Mouse (Mus musculus): ENCODE data around the gene Awat2. TPM values are rescaled to one million over a fixed set of nuclear protein-coding genes. Genes with fewer than 3 reads are reported as not detected.

Gene Awat2
- polyA plus RNA-seq, 1 experiment from 2014 or later, result 0.17 TPM

DNA sequence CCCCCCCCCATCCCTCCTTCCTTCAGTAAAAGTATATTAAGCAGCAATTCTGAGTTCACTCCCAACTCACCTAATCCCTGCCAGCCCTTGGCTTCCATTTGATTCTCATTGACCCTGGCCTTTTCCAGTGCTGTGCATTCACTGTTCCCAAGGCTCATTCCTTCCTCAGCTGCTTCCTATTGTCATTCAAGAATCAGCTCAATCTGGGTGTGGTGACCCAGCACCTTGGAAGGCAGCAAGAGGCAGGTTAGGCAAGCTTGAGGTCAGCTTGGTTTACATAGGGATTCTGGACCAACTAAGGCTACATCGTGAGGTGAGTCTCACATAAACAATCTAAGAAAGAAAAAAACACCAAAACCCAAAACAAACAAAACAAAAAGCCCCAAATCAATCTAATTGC, 33.3 kb downstream of the Awat2 start:
- Histone ChIP-seq H3K27me3 (ENCODE audit: control insufficient read depth, insufficient read depth, low read length) (no peaks in the 10 kb centered on the region), H3K9ac (ENCODE audit: low read length) (no peak overlapping the region), H3K4me2 (ENCODE audit: low read depth, low read length) (no peak overlapping the region), H3K36me3 (ENCODE audit: control insufficient read depth, insufficient read depth) (no peaks in the 10 kb centered on the region), H3K4me3 (ENCODE audit: low read length) (no peak overlapping the region), H3K9me3 (replicated peaks; ENCODE audit: control insufficient read depth, low read length) (no peaks in the 10 kb centered on the region), H3K27ac (ENCODE audit: low read length) (no peak overlapping the region), H3K4me1 (ENCODE audit: control insufficient read depth, insufficient read depth, low read length) (no peaks in the 10 kb centered on the region)
- 62% methylated on average over 1 of the region's 1 CpGs for WGBS
- no peak for ATAC-seq (replicated peaks; ENCODE audit: extremely low read depth, insufficient read depth, low FRiP score)

DNA sequence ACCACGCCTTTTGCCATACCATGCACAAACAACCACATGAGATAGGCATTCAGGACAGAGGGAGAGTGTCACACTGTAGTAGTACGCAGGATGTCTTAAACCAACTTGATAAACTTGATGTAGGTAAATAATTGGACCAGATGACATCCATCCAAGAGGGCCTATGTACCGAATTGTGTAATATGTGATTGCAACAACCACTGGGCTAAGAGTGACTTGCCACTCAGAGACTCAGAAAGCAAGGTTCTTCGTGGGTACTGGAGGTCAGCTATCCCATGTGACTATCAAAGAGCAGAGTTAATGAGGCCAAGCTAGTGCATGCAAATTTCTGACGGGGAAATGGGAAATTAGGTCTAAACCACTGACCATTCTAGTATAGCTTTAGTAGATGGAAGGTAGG, 40.9 kb downstream of the Awat2 start:
- Histone ChIP-seq H3K27me3 (ENCODE audit: control insufficient read depth, insufficient read depth, low read length) (0 out of 2 replicates have a peak, but pooled peaks cover 3% of the 10 kb centered on the region), H3K9me3 (replicated peaks; ENCODE audit: control insufficient read depth, low read length) (no peaks in the 10 kb centered on the region), H3K4me3 (ENCODE audit: low read length) (no peak overlapping the region), H3K36me3 (ENCODE audit: control insufficient read depth, insufficient read depth) (no peaks in the 10 kb centered on the region), H3K9ac (ENCODE audit: low read length) (no peak overlapping the region), H3K4me2 (ENCODE audit: low read depth, low read length) (no peak overlapping the region), H3K4me1 (ENCODE audit: control insufficient read depth, insufficient read depth, low read length) (no peaks in the 10 kb centered on the region), H3K27ac (ENCODE audit: low read length) (no peak overlapping the region)
- WGBS, result 81% methylated on average over 5 of the region's 5 CpGs
- ATAC-seq (replicated peaks; ENCODE audit: extremely low read depth, insufficient read depth, low FRiP score), result no peak

DNA sequence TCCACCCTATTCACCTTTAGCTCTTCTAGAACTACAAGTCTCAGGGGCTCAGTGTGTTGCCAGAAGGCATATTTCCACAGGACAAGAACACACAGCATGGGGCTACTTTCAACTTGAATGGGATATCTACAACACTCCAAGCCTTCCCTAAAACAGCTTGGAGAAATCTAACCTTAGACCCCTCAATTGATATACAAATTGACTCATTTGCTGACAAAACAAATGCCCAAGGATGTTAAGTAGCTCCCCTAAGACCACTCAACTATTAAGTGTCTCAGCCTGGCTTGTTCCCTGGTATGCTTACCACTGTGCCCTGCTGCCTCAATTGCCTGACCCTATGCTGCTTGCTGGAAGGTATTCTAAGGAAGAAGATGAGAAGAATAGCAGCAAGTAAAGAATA, 41.6 kb downstream of the Awat2 start:
- ATAC-seq (replicated peaks; ENCODE audit: extremely low read depth, insufficient read depth, low FRiP score), result no peak
- H3K4me3 ChIP-seq (ENCODE audit: low read length), result no peak overlapping the region
- H3K36me3 ChIP-seq (ENCODE audit: control insufficient read depth, insufficient read depth), result no peaks in the 10 kb centered on the region
- H3K27ac ChIP-seq (ENCODE audit: low read length), result no peak overlapping the region
- no peak overlapping the region for H3K9ac ChIP-seq (ENCODE audit: low read length)
- H3K4me2 ChIP-seq (ENCODE audit: low read depth, low read length), result no peak overlapping the region
- H3K9me3 ChIP-seq (replicated peaks; ENCODE audit: control insufficient read depth, low read length), result no peaks in the 10 kb centered on the region
- 0 out of 2 replicates have a peak, but pooled peaks cover 3% of the 10 kb centered on the region for H3K27me3 ChIP-seq (ENCODE audit: control insufficient read depth, insufficient read depth, low read length)
- no peaks in the 10 kb centered on the region for H3K4me1 ChIP-seq (ENCODE audit: control insufficient read depth, insufficient read depth, low read length)

DNA sequence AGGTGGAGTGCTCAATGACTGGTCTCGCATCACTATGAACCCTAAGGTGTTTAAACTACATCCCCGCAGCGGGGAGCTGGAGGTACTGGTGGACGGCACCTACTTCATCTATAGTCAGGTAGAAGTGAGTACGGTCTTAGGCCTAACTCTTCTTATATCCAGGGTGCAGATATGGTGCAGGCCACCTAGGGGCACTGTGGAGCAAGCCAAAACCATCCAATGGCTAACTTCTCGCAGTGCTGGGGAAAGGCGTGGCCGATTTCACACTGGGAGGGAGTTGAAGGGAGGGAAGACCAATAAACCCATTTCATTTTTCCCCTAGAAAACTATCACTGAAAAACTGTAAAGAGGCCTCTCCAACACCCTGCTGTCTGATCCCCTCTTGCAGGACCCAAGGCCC, 47.5 kb downstream of the Awat2 start:
- Histone ChIP-seq H3K36me3 (ENCODE audit: control insufficient read depth, insufficient read depth) (no peaks in the 10 kb centered on the region), H3K4me1 (ENCODE audit: control insufficient read depth, insufficient read depth, low read length) (no peaks in the 10 kb centered on the region), H3K27ac (ENCODE audit: low read length) (no peak overlapping the region), H3K4me3 (ENCODE audit: low read length) (no peak overlapping the region), H3K9ac (ENCODE audit: low read length) (no peak overlapping the region), H3K4me2 (ENCODE audit: low read depth, low read length) (no peak overlapping the region), H3K9me3 (replicated peaks; ENCODE audit: control insufficient read depth, low read length) (no peaks in the 10 kb centered on the region), H3K27me3 (ENCODE audit: control insufficient read depth, insufficient read depth, low read length) (no peaks in the 10 kb centered on the region)
- ATAC-seq (replicated peaks; ENCODE audit: extremely low read depth, insufficient read depth, low FRiP score), result no peak
- WGBS, result 78% methylated on average over 8 of the region's 8 CpGs

DNA sequence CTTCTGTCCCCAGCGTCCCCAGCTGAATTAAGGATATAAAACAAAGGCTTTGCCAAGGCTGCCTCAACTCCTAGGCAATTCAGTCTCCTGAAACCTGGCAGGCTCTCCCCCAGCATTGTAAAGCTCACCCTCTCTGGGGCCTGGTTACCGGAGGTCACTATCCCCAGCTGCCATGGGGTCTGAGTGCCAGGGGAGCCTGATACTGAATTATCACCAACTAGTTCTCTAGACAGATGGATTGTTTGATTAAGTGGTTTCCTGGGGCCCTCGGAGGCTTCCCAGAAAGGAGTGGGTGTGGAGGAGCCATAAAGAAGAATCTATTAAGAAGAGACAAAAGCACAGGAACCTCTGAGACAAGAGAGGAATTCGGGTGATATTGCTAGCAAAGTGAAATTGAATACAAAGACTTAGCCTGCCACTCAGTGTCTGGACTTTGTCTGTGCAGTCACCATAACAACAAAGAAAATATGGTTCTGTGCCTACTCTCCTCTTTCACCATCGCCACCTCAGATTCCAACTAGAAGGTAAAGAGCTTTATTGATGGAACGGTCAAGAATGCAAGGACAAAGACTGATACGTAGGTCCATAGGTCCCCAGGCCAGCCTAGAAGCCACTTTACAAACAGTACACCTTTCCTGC, 48.2 kb downstream of the Awat2 start:
- no peaks in the 10 kb centered on the region for H3K4me1 ChIP-seq (ENCODE audit: control insufficient read depth, insufficient read depth, low read length)
- H3K9me3 ChIP-seq (replicated peaks; ENCODE audit: control insufficient read depth, low read length), result no peaks in the 10 kb centered on the region
- H3K27ac ChIP-seq (ENCODE audit: low read length), result no peak overlapping the region
- H3K4me3 ChIP-seq (ENCODE audit: low read length), result no peak overlapping the region
- H3K27me3 ChIP-seq (ENCODE audit: control insufficient read depth, insufficient read depth, low read length), result no peaks in the 10 kb centered on the region
- WGBS, result 66% methylated on average over 7 of the region's 7 CpGs
- no peaks in the 10 kb centered on the region for H3K36me3 ChIP-seq (ENCODE audit: control insufficient read depth, insufficient read depth)
- H3K9ac ChIP-seq (ENCODE audit: low read length), result no peak overlapping the region
- ATAC-seq (replicated peaks; ENCODE audit: extremely low read depth, insufficient read depth, low FRiP score), result no peak
- H3K4me2 ChIP-seq (ENCODE audit: low read depth, low read length), result no peak overlapping the region

- ATAC-seq (replicated peaks; ENCODE audit: extremely low read depth, insufficient read depth, low FRiP score), result no peak
- no peaks in the 10 kb centered on the region for H3K9me3 ChIP-seq (replicated peaks; ENCODE audit: control insufficient read depth, low read length)
Observed at GRCm38 (mm10) chrX:100392304-100392703, 50.2 kb downstream of the Awat2 start.

DNA sequence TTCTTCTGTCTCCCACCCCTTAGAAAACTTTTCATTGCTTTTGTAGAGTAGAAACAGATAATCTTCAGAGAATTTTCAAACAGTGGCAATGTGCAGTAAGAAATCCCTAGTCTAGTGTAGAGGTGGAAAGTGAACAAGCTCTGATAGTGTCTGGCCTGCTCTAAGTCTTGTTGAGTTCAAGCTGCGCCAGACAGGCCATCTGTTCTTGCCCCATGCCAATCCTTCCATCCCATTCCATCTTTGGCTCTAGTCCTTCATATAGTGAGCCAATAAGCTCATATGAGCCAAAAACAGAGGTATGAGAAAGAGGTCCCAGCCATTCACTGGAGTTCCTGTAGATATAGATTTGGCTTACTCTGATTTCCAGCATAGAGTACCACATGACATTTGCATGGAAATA, 52.6 kb downstream of the Awat2 start:
- H3K9me3 ChIP-seq (replicated peaks; ENCODE audit: control insufficient read depth, low read length), result no peaks in the 10 kb centered on the region
- H3K4me1 ChIP-seq (ENCODE audit: control insufficient read depth, insufficient read depth, low read length), result no peaks in the 10 kb centered on the region
- ATAC-seq (replicated peaks; ENCODE audit: extremely low read depth, insufficient read depth, low FRiP score), result no peak
- no peaks in the 10 kb centered on the region for H3K36me3 ChIP-seq (ENCODE audit: control insufficient read depth, insufficient read depth)
- no peak overlapping the region for H3K9ac ChIP-seq (ENCODE audit: low read length)
- H3K4me3 ChIP-seq (ENCODE audit: low read length), result no peak overlapping the region
- 88% methylated on average over 1 of the region's 1 CpGs for WGBS
- no peak overlapping the region for H3K27ac ChIP-seq (ENCODE audit: low read length)
- no peaks in the 10 kb centered on the region for H3K27me3 ChIP-seq (ENCODE audit: control insufficient read depth, insufficient read depth, low read length)
- no peak overlapping the region for H3K4me2 ChIP-seq (ENCODE audit: low read depth, low read length)

More at GRCm38 (mm10) chrX:100392304-100392703, 50.2 kb downstream of the Awat2 start:
- no peak overlapping the region for H3K9ac ChIP-seq (ENCODE audit: low read length)
- no peaks in the 10 kb centered on the region for H3K27me3 ChIP-seq (ENCODE audit: control insufficient read depth, insufficient read depth, low read length)
- no peak overlapping the region for H3K4me2 ChIP-seq (ENCODE audit: low read depth, low read length)
- 28% methylated on average over 6 of the region's 6 CpGs for WGBS
- no peak overlapping the region for H3K27ac ChIP-seq (ENCODE audit: low read length)
- H3K4me3 ChIP-seq (ENCODE audit: low read length), result no peak overlapping the region
- H3K4me1 ChIP-seq (ENCODE audit: control insufficient read depth, insufficient read depth, low read length), result no peaks in the 10 kb centered on the region
- H3K36me3 ChIP-seq (ENCODE audit: control insufficient read depth, insufficient read depth), result no peaks in the 10 kb centered on the region

DNA sequence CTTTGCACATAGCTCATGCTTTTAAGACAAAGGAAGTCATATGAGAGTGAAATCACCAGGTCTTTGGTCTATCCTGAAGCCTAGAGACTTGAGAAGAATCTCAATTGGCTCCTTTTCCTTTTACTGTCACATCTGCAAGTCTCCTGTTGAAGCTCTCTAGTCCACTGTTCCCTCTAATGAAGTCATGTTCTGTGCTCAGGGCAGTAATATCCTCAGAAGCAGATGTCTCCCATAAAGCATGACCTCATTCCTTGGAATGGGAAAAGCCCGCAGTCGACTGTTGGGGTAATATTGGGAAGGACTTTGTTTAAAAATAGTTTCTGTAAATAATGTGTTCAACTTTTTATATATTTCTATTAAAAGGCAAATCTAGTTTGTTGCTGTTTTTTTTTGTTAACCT, 85.5 kb downstream of the Awat2 start:
- WGBS, result 68% methylated on average over 2 of the region's 2 CpGs
- no peak overlapping the region for H3K27ac ChIP-seq (ENCODE audit: low read length)
- no peaks in the 10 kb centered on the region for H3K27me3 ChIP-seq (ENCODE audit: control insufficient read depth, insufficient read depth, low read length)
- no peak for ATAC-seq (replicated peaks; ENCODE audit: extremely low read depth, insufficient read depth, low FRiP score)
- H3K9ac ChIP-seq (ENCODE audit: low read length), result no peak overlapping the region
- no peak overlapping the region for H3K4me2 ChIP-seq (ENCODE audit: low read depth, low read length)
- H3K9me3 ChIP-seq (replicated peaks; ENCODE audit: control insufficient read depth, low read length), result no peaks in the 10 kb centered on the region
- H3K4me3 ChIP-seq (ENCODE audit: low read length), result no peak overlapping the region
- no peaks in the 10 kb centered on the region for H3K36me3 ChIP-seq (ENCODE audit: control insufficient read depth, insufficient read depth)
- H3K4me1 ChIP-seq (ENCODE audit: control insufficient read depth, insufficient read depth, low read length), result no peaks in the 10 kb centered on the region
